Mouse (Mus musculus): ENCODE measurements around the gene Ifi35. TPM values are rescaled to one million over a fixed set of nuclear protein-coding genes. Genes with fewer than 3 reads are reported as not detected.

The Ifi35 gene
- polyA plus RNA-seq, 1 experiment from 2014 or later: 17.1 TPM

DNA sequence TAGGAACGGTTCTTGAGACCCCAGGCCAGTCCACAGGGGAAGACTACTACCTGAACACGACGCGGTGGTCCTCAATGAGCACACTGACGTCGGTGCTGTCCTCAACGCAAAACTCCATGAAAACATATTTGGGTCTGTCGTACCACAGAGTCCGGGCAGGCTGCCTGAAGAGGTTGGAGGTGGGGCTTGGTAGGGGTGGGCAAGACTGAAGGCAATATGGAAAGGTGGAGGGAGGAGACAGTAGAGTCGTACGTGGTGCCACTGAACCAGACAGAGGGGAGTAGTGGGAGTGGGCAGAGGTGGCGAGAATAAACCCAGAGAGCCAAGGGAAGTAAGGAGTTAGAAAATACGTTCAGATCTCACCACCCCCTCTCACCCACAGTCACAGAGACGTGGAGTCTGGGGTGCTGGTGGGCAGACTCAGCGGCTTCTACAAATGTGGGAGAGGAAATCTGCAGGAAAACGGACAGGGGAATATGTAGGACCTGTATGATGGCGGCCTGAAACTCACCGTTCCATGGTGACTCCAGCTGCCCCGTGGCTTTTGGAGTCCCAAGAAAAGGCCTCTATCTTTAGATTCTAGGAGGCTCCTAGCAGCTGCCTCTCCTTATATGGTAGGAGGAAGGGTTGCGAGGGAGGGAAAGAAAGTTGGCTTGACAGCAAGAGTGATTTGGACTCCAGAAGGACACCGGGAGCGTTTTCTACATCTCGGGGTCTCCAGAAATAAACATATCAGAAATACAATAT lies 23.9 kb upstream of the Ifi35 start, which contains the start of gene Gm27029:
Gene Gm27029, minus strand, starts transcription at position 692 of the 747 bp plus-strand sequence.
- Histone ChIP-seq H3K27me3 (ENCODE audit: control insufficient read depth, insufficient read depth, low read length) (no peaks in the 10 kb centered on the region), H3K9me3 (ENCODE audit: control insufficient read depth, low read length) (no peaks in the 10 kb centered on the region), H3K4me2 (ENCODE audit: low read length) (peak within 1 kb of the TSS; percentile 91), H3K36me3 (ENCODE audit: control insufficient read depth, insufficient read depth, low read length) (peaks cover 27% of the 10 kb centered on the region), H3K4me1 (ENCODE audit: control insufficient read depth in 2 of 2, insufficient read depth in 2 of 2, low read length in 2 of 2) (peaks cover 3 to 21% of the 10 kb centered on the region in 2 experiments), H3K27ac (replicated peaks in 1 of 2; ENCODE audit: control insufficient read depth in 1 of 2, insufficient read depth in 1 of 2, low read depth in 2 of 2, low read length in 2 of 2) (peak within 1 kb of the TSS; percentile 95 to 96), H3K9ac (ENCODE audit: low read length) (peak within 1 kb of the TSS; percentile 87), H3K4me3 (ENCODE audit: control insufficient read depth in 1 of 2, insufficient read depth in 1 of 2, low read depth in 1 of 2, low read length in 2 of 2) (peak within 1 kb of the TSS; percentile 83 to 93)
- peak; percentile 61; the same call in 1 of the 2 replicates for ATAC-seq (ENCODE audit: insufficient number of reproducible peaks, insufficient read depth, low FRiP score, low read depth)
- WGBS: under 1% methylated on average over 23 of the region's 23 CpGs

GRCm38 (mm10) chr11:101424925-101425813 lies 23.0 kb upstream of the Ifi35 start, which contains the start of the genes Rundc1 and Ptges3l:
TSS of gene Rundc1 (plus strand) at chr11:101425085.
TSS of gene Ptges3l (minus strand) at chr11:101425333.
- peak within 1 kb of the TSS; percentile 95 to 96 for H3K27ac ChIP-seq (replicated peaks in 1 of 2; ENCODE audit: control insufficient read depth in 1 of 2, insufficient read depth in 1 of 2, low read depth in 2 of 2, low read length in 2 of 2)
- H3K4me2 ChIP-seq (ENCODE audit: low read length): peak within 1 kb of the TSS; percentile 91
- peak within 1 kb of the TSS; percentile 83 to 93 for H3K4me3 ChIP-seq (ENCODE audit: control insufficient read depth in 1 of 2, insufficient read depth in 1 of 2, low read depth in 1 of 2, low read length in 2 of 2)
- no peaks in the 10 kb centered on the region for H3K27me3 ChIP-seq (ENCODE audit: control insufficient read depth, insufficient read depth, low read length)
- H3K4me1 ChIP-seq (ENCODE audit: control insufficient read depth in 2 of 2, insufficient read depth in 2 of 2, low read length in 2 of 2): peaks cover 3 to 21% of the 10 kb centered on the region in 2 experiments
- ATAC-seq (ENCODE audit: insufficient number of reproducible peaks, insufficient read depth, low FRiP score, low read depth): peak; percentile 88
- no peaks in the 10 kb centered on the region for H3K9me3 ChIP-seq (ENCODE audit: control insufficient read depth, low read length)
- H3K36me3 ChIP-seq (ENCODE audit: control insufficient read depth, insufficient read depth, low read length): peaks cover 31% of the 10 kb centered on the region
- H3K9ac ChIP-seq (ENCODE audit: low read length): peak within 1 kb of the TSS; percentile 87
- WGBS: under 1% methylated on average over 80 of the region's 81 CpGs

DNA sequence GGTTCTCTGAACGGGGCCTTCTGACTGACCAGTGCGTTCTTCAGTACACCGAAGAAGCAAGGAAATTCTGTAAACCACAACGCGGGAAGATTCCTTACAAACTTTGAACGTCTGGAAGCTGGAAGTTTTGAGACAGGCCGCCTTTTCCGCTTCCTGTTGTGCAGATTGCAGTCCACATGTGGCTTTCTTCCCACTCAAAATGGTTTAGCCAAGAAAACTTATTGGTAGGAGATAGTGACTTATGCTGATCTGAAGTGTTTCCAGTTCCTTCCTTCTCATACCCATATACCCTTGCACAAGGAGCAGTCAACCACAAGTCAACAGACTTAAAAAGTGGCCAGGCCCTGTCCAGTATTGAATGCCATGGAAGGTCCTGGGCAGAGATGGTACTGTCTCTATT lies 22.0 kb upstream of the Ifi35 start:
- Histone ChIP-seq H3K27ac (replicated peaks in 1 of 2; ENCODE audit: control insufficient read depth in 1 of 2, insufficient read depth in 1 of 2, low read depth in 2 of 2, low read length in 2 of 2) (no peak overlapping the region), H3K9ac (ENCODE audit: low read length) (peak overlapping the region; percentile 87)
- no peak for ATAC-seq (ENCODE audit: insufficient number of reproducible peaks, insufficient read depth, low FRiP score, low read depth)

DNA sequence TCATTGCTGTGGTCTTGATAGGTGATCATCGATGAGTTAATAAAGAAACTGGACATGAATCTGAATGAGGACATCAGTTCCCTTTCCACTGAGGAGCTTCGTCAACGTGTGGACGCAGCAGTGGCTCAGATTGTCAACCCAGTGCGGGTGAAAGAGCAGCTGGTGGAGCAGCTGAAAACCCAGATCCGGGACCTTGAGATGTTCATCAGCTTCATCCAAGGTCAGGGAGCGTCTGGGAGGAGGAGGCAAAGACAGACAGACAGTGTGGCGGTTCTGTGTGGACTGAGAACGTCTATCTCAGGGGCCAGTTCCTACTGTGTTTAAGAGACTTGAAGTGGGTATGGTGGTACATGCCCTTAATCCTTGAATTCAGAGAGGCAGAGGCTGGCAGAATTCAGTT lies 16.9 kb upstream of the Ifi35 start:
- Histone ChIP-seq H3K4me3 (ENCODE audit: control insufficient read depth in 1 of 2, insufficient read depth in 1 of 2, low read depth in 1 of 2, low read length in 2 of 2) (no peak overlapping the region), H3K9me3 (ENCODE audit: control insufficient read depth, low read length) (no peaks in the 10 kb centered on the region), H3K27me3 (ENCODE audit: control insufficient read depth, insufficient read depth, low read length) (no peaks in the 10 kb centered on the region), H3K4me2 (ENCODE audit: low read length) (no peak overlapping the region), H3K27ac (replicated peaks in 1 of 2; ENCODE audit: control insufficient read depth in 1 of 2, insufficient read depth in 1 of 2, low read depth in 2 of 2, low read length in 2 of 2) (no peak overlapping the region), H3K4me1 (ENCODE audit: control insufficient read depth in 2 of 2, insufficient read depth in 2 of 2, low read length in 2 of 2) (peaks cover 0 to 6% of the 10 kb centered on the region in 2 experiments; a peak in 2 of 4 replicates), H3K36me3 (ENCODE audit: control insufficient read depth, insufficient read depth, low read length) (peaks cover 71% of the 10 kb centered on the region), H3K9ac (ENCODE audit: low read length) (no peak overlapping the region)
- no peak for ATAC-seq (ENCODE audit: insufficient number of reproducible peaks, insufficient read depth, low FRiP score, low read depth)
- 87% methylated on average over 9 of the region's 9 CpGs for WGBS

More for the DNA sequence above, 22.0 kb upstream of the Ifi35 start:
- H3K9me3 ChIP-seq (ENCODE audit: control insufficient read depth, low read length): no peaks in the 10 kb centered on the region
- H3K4me3 ChIP-seq (ENCODE audit: control insufficient read depth in 1 of 2, insufficient read depth in 1 of 2, low read depth in 1 of 2, low read length in 2 of 2): peak overlapping the region; percentile 11 to 83; a peak in 3 of 4 replicates
- no peaks in the 10 kb centered on the region for H3K27me3 ChIP-seq (ENCODE audit: control insufficient read depth, insufficient read depth, low read length)
- WGBS: 53% methylated on average over 8 of the region's 8 CpGs
- H3K4me2 ChIP-seq (ENCODE audit: low read length): peak overlapping the region; percentile 91
- peaks cover 33% of the 10 kb centered on the region for H3K36me3 ChIP-seq (ENCODE audit: control insufficient read depth, insufficient read depth, low read length)
- peaks cover 3 to 21% of the 10 kb centered on the region in 2 experiments for H3K4me1 ChIP-seq (ENCODE audit: control insufficient read depth in 2 of 2, insufficient read depth in 2 of 2, low read length in 2 of 2)

- H3K27ac ChIP-seq (replicated peaks in 1 of 2; ENCODE audit: control insufficient read depth in 1 of 2, insufficient read depth in 1 of 2, low read depth in 2 of 2, low read length in 2 of 2): no peak overlapping the region
- no peak overlapping the region for H3K4me3 ChIP-seq (ENCODE audit: control insufficient read depth in 1 of 2, insufficient read depth in 1 of 2, low read depth in 1 of 2, low read length in 2 of 2)
- no peaks in the 10 kb centered on the region for H3K4me1 ChIP-seq (ENCODE audit: control insufficient read depth in 2 of 2, insufficient read depth in 2 of 2, low read length in 2 of 2)
- H3K36me3 ChIP-seq (ENCODE audit: control insufficient read depth, insufficient read depth, low read length): peaks cover 68% of the 10 kb centered on the region
- no peaks in the 10 kb centered on the region for H3K9me3 ChIP-seq (ENCODE audit: control insufficient read depth, low read length)
- H3K4me2 ChIP-seq (ENCODE audit: low read length): no peak overlapping the region
- no peak for ATAC-seq (ENCODE audit: insufficient number of reproducible peaks, insufficient read depth, low FRiP score, low read depth)
- H3K27me3 ChIP-seq (ENCODE audit: control insufficient read depth, insufficient read depth, low read length): no peaks in the 10 kb centered on the region
- H3K9ac ChIP-seq (ENCODE audit: low read length): no peak overlapping the region
- WGBS: 86% methylated on average over 13 of the region's 13 CpGs
Observed at GRCm38 (mm10) chr11:101433396-101433795, 14.8 kb upstream of the Ifi35 start.

GRCm38 (mm10) chr11:101435831-101436230 lies 12.4 kb upstream of the Ifi35 start:
- H3K4me2 ChIP-seq (ENCODE audit: low read length): no peak overlapping the region

GRCm38 (mm10) chr11:101436916-101437315 lies 11.3 kb upstream of the Ifi35 start:
- H3K4me2 ChIP-seq (ENCODE audit: low read length): no peak overlapping the region
- no peak overlapping the region for H3K9ac ChIP-seq (ENCODE audit: low read length)
- no peak overlapping the region for H3K4me3 ChIP-seq (ENCODE audit: control insufficient read depth in 1 of 2, insufficient read depth in 1 of 2, low read depth in 1 of 2, low read length in 2 of 2)
- WGBS: 87% methylated on average over 4 of the region's 4 CpGs
- no peak for ATAC-seq (ENCODE audit: insufficient number of reproducible peaks, insufficient read depth, low FRiP score, low read depth)
- H3K4me1 ChIP-seq (ENCODE audit: control insufficient read depth in 2 of 2, insufficient read depth in 2 of 2, low read length in 2 of 2): no peaks in the 10 kb centered on the region
- H3K9me3 ChIP-seq (ENCODE audit: control insufficient read depth, low read length): no peaks in the 10 kb centered on the region
- H3K36me3 ChIP-seq (ENCODE audit: control insufficient read depth, insufficient read depth, low read length): peaks cover 39% of the 10 kb centered on the region
- H3K27ac ChIP-seq (replicated peaks in 1 of 2; ENCODE audit: control insufficient read depth in 1 of 2, insufficient read depth in 1 of 2, low read depth in 2 of 2, low read length in 2 of 2): no peak overlapping the region
- H3K27me3 ChIP-seq (ENCODE audit: control insufficient read depth, insufficient read depth, low read length): no peaks in the 10 kb centered on the region

More at GRCm38 (mm10) chr11:101435831-101436230, 12.4 kb upstream of the Ifi35 start:
- Histone ChIP-seq H3K27ac (replicated peaks in 1 of 2; ENCODE audit: control insufficient read depth in 1 of 2, insufficient read depth in 1 of 2, low read depth in 2 of 2, low read length in 2 of 2) (no peak overlapping the region), H3K9ac (ENCODE audit: low read length) (no peak overlapping the region), H3K4me1 (ENCODE audit: control insufficient read depth in 2 of 2, insufficient read depth in 2 of 2, low read length in 2 of 2) (no peaks in the 10 kb centered on the region), H3K27me3 (ENCODE audit: control insufficient read depth, insufficient read depth, low read length) (no peaks in the 10 kb centered on the region), H3K36me3 (ENCODE audit: control insufficient read depth, insufficient read depth, low read length) (peaks cover 50% of the 10 kb centered on the region), H3K9me3 (ENCODE audit: control insufficient read depth, low read length) (no peaks in the 10 kb centered on the region), H3K4me3 (ENCODE audit: control insufficient read depth in 1 of 2, insufficient read depth in 1 of 2, low read depth in 1 of 2, low read length in 2 of 2) (no peak overlapping the region)
- ATAC-seq (ENCODE audit: insufficient number of reproducible peaks, insufficient read depth, low FRiP score, low read depth): no peak
- 74% methylated on average over 4 of the region's 4 CpGs for WGBS
